Mouse (Mus musculus): ENCODE data around the gene Tmem130. TPM values are rescaled to one million over a fixed set of nuclear protein-coding genes. Genes with fewer than 3 reads are reported as not detected.

The Tmem130 gene
- total and polyA plus RNA-seq, 2 experiments from 2014 or later: 444 to 636 TPM

DNA sequence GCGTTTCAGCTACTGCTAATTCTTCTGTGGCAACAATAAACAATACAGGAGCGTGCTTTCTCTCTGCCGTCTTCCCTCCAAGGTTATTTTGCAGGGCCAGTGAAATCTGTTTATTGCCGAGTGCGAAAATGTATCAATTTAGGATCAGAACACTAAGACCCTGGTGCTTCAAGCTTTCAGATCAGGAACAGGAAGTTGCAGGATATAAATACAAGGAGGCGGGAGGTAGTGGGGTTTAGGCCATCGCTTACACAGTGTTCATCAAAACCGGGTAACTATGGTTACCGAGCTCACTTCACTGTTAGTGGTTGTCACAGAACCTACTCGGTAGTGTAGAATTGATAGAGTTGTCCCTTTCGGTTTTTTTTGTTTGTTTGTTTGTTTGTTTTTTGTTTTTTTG lies 5.0 kb upstream of the Tmem130 start:
- Histone ChIP-seq H3K27me3 (ENCODE audit: insufficient read depth, low read length) (no peaks in the 10 kb centered on the region), H3K4me3 (ENCODE audit: low read depth, low read length) (no peak overlapping the region), H3K4me2 (ENCODE audit: low read depth, low read length, poor library complexity, severe bottlenecking) (no peak overlapping the region), H3K9ac (replicated peaks; ENCODE audit: low read length, poor library complexity, severe bottlenecking) (no peak overlapping the region), H3K27ac (ENCODE audit: low read depth, low read length) (no peak overlapping the region), H3K4me1 (ENCODE audit: insufficient read depth, low read length) (peaks cover 9% of the 10 kb centered on the region; the same call in 1 of the 2 replicates), H3K36me3 (ENCODE audit: insufficient read depth, low read length) (peaks cover 10% of the 10 kb centered on the region), H3K9me3 (ENCODE audit: low read length) (no peaks in the 10 kb centered on the region)
- 83% methylated on average over 11 of the region's 11 CpGs for WGBS
- ATAC-seq (ENCODE audit: low FRiP score) (no peak), DNase-seq (ENCODE audit: low spot score) (no peak)
- no peak for TF ChIP-seq CTCF (IDR thresholded peaks at IDR 0.05)

GRCm38 (mm10) chr5:144766026-144766425 lies 4.4 kb upstream of the Tmem130 start:
- ATAC-seq (ENCODE audit: low FRiP score) (no peak), DNase-seq (ENCODE audit: low spot score) (no peak)
- Histone ChIP-seq H3K27ac (ENCODE audit: low read depth, low read length) (no peak overlapping the region), H3K4me3 (ENCODE audit: low read depth, low read length) (no peak overlapping the region), H3K27me3 (ENCODE audit: insufficient read depth, low read length) (no peaks in the 10 kb centered on the region), H3K36me3 (ENCODE audit: insufficient read depth, low read length) (peaks cover 4% of the 10 kb centered on the region), H3K9ac (replicated peaks; ENCODE audit: low read length, poor library complexity, severe bottlenecking) (no peak overlapping the region), H3K4me2 (ENCODE audit: low read depth, low read length, poor library complexity, severe bottlenecking) (no peak overlapping the region), H3K4me1 (ENCODE audit: insufficient read depth, low read length) (peaks cover 9% of the 10 kb centered on the region; the same call in 1 of the 2 replicates), H3K9me3 (ENCODE audit: low read length) (no peaks in the 10 kb centered on the region)
- no peak for TF ChIP-seq CTCF (IDR thresholded peaks at IDR 0.05)
- WGBS: 82% methylated on average over 7 of the region's 7 CpGs

DNA sequence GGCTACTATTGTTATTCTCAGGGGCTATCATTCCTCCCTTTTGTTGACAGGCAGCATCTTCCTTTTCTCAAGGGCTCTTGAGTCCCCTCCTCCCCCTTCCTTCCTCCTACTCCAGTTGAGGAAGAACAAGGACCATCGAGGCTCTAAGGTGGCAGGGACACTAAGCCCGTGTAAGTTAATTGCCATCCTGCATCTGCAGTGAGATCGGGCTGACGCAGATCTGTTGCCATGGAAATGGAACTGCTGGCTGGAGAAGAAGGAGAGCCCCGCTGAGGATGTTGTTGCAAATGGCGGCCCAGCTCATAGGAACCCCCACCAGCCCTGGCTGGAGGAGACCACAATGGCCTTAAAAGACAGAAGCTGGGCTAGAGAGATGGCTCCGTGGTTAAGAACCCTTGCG lies 3.2 kb downstream of the Tmem130 start:
- 5% methylated on average over 8 of the region's 8 CpGs for WGBS
- H3K9me3 ChIP-seq (ENCODE audit: low read length): no peaks in the 10 kb centered on the region
- ATAC-seq (ENCODE audit: low FRiP score): peak; percentile 11; the same call in 1 of the 2 replicates
- no peaks in the 10 kb centered on the region for H3K27me3 ChIP-seq (ENCODE audit: insufficient read depth, low read length)
- peaks cover 2% of the 10 kb centered on the region; the same call in 1 of the 2 replicates for H3K36me3 ChIP-seq (ENCODE audit: insufficient read depth, low read length)
- peak; percentile 71 for DNase-seq (ENCODE audit: low spot score)
- TF ChIP-seq CTCF (IDR thresholded peaks at IDR 0.05): no peak
- peaks cover 4% of the 10 kb centered on the region; the same call in 1 of the 2 replicates for H3K4me1 ChIP-seq (ENCODE audit: insufficient read depth, low read length)
- peak overlapping the region; percentile 12; the same call in 1 of the 2 replicates for H3K4me3 ChIP-seq (ENCODE audit: low read depth, low read length)
- H3K27ac ChIP-seq (ENCODE audit: low read depth, low read length): peak overlapping the region; percentile 78
- 0 out of 2 replicates have a peak overlapping the region, but pooled peaks have one; percentile 19 for H3K9ac ChIP-seq (replicated peaks; ENCODE audit: low read length, poor library complexity, severe bottlenecking)
- H3K4me2 ChIP-seq (ENCODE audit: low read depth, low read length, poor library complexity, severe bottlenecking): peak overlapping the region; percentile 41

GRCm38 (mm10) chr5:144757402-144757801 lies 4.2 kb downstream of the Tmem130 start:
- ATAC-seq (ENCODE audit: low FRiP score) (no peak), DNase-seq (ENCODE audit: low spot score) (no peak)
- H3K27ac ChIP-seq (ENCODE audit: low read depth, low read length): no peak overlapping the region
- no peak for TF ChIP-seq CTCF (IDR thresholded peaks at IDR 0.05)
- peaks cover 2% of the 10 kb centered on the region; the same call in 1 of the 2 replicates for H3K36me3 ChIP-seq (ENCODE audit: insufficient read depth, low read length)
- H3K27me3 ChIP-seq (ENCODE audit: insufficient read depth, low read length): no peaks in the 10 kb centered on the region
- peaks cover 4% of the 10 kb centered on the region; the same call in 1 of the 2 replicates for H3K4me1 ChIP-seq (ENCODE audit: insufficient read depth, low read length)
- WGBS: 93% methylated on average over 9 of the region's 9 CpGs
- H3K4me2 ChIP-seq (ENCODE audit: low read depth, low read length, poor library complexity, severe bottlenecking): no peak overlapping the region
- no peak overlapping the region for H3K9ac ChIP-seq (replicated peaks; ENCODE audit: low read length, poor library complexity, severe bottlenecking)
- H3K4me3 ChIP-seq (ENCODE audit: low read depth, low read length): no peak overlapping the region
- H3K9me3 ChIP-seq (ENCODE audit: low read length): no peaks in the 10 kb centered on the region

- H3K27me3 ChIP-seq (ENCODE audit: insufficient read depth, low read length): no peaks in the 10 kb centered on the region
- no peak for DNase-seq (ENCODE audit: low spot score)
- no peak overlapping the region for H3K4me3 ChIP-seq (ENCODE audit: low read depth, low read length)
- no peak overlapping the region for H3K27ac ChIP-seq (ENCODE audit: low read depth, low read length)
- no peak overlapping the region for H3K4me2 ChIP-seq (ENCODE audit: low read depth, low read length, poor library complexity, severe bottlenecking)
- ATAC-seq (ENCODE audit: low FRiP score): no peak
- H3K9ac ChIP-seq (replicated peaks; ENCODE audit: low read length, poor library complexity, severe bottlenecking): no peak overlapping the region
- WGBS: 80% methylated on average over 10 of the region's 10 CpGs
- TF ChIP-seq CTCF (IDR thresholded peaks at IDR 0.05): no peak
- H3K9me3 ChIP-seq (ENCODE audit: low read length): no peaks in the 10 kb centered on the region
- peaks cover 4% of the 10 kb centered on the region; the same call in 1 of the 2 replicates for H3K4me1 ChIP-seq (ENCODE audit: insufficient read depth, low read length)
- H3K36me3 ChIP-seq (ENCODE audit: insufficient read depth, low read length): peaks cover 10% of the 10 kb centered on the region; the same call in 1 of the 2 replicates
Observed at GRCm38 (mm10) chr5:144755191-144755590, 6.4 kb downstream of the Tmem130 start.

DNA sequence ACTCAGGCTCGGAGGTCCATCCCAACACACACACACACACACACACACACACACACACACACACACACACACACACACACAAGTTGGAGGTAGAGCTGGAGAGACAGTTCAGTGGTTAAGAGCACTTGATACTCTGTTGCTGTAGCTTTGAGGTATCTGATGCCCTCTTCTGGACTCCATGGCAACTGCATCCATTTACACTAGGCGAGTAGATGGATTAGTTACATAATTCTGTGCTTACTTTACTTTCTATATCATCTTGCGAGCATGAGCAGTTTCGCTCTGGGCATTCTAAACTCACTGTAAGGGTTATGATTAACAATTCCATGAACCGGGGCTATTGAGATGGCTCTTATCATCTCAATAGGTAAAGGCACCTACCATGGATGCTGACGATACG lies 8.6 kb downstream of the Tmem130 start:
- Histone ChIP-seq H3K27me3 (ENCODE audit: insufficient read depth, low read length) (no peaks in the 10 kb centered on the region), H3K4me2 (ENCODE audit: low read depth, low read length, poor library complexity, severe bottlenecking) (no peak overlapping the region), H3K4me3 (ENCODE audit: low read depth, low read length) (no peak overlapping the region), H3K9ac (replicated peaks; ENCODE audit: low read length, poor library complexity, severe bottlenecking) (no peak overlapping the region), H3K36me3 (ENCODE audit: insufficient read depth, low read length) (peaks cover 25% of the 10 kb centered on the region), H3K9me3 (ENCODE audit: low read length) (no peaks in the 10 kb centered on the region), H3K4me1 (ENCODE audit: insufficient read depth, low read length) (no peaks in the 10 kb centered on the region), H3K27ac (ENCODE audit: low read depth, low read length) (no peak overlapping the region)
- peak; percentile 78 for TF ChIP-seq CTCF (IDR thresholded peaks at IDR 0.05)
- 66% methylated on average over 7 of the region's 7 CpGs for WGBS
- no peak for ATAC-seq (ENCODE audit: low FRiP score)
- DNase-seq (ENCODE audit: low spot score): peak; percentile 59
